Mouse (Mus musculus) lung, adult 18-20 months (tissue): ENCODE measurements around the gene 9130230L23Rik.
A peak's percentile ranks its signal among the peaks of the same experiment; 100 is the strongest.

Experiments
- DNase-seq, 2 experiments: peaks; one replicate each; pipeline ENCODE4 v3.0.0; 2022; ENCODE audit warnings: mixed read lengths in 2 of 2

The 9130230L23Rik gene

DNA sequence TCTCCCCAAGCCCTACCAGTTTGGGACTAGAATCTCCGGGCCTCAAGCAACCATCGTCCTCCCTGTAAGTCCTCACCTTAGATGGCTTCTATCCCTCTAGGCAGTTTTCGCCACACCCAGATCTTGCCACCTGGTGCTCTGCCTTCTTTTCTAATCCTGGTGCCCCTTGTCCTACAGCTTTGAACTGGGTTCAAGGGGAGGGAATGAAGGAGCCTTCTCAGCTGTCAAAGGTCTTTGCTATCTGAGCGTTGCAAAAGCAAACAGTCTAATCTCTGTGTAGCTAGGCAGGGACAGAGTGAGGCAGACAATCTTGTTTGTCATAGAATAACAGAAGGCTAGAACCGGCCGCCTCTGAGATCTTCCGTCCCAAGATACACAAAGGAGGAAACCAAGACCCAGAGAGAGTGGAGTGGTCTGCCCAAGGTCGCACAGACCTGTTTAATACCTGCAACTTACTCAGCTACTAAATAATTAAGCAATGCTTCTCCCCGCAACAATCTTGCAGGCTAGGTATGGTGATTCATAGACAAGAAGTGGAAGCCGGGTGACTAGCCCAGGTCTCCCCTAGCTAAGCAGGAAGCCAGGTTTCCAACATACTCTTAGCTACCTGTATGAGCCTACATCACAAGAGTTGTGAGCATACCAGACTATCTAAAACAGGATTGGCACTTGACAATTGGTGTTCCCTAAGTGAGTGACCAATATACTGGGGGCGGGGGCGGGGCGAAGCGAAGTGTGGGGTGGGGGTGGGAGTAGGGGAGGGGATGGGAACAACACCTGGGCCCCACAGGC lies at the start of gene 9130230L23Rik:
TSS of gene 9130230L23Rik (minus strand) at position 152 of the 792 bp plus-strand sequence.
- DNase-seq: peak in 1 of 2 experiments; percentile 37

DNA sequence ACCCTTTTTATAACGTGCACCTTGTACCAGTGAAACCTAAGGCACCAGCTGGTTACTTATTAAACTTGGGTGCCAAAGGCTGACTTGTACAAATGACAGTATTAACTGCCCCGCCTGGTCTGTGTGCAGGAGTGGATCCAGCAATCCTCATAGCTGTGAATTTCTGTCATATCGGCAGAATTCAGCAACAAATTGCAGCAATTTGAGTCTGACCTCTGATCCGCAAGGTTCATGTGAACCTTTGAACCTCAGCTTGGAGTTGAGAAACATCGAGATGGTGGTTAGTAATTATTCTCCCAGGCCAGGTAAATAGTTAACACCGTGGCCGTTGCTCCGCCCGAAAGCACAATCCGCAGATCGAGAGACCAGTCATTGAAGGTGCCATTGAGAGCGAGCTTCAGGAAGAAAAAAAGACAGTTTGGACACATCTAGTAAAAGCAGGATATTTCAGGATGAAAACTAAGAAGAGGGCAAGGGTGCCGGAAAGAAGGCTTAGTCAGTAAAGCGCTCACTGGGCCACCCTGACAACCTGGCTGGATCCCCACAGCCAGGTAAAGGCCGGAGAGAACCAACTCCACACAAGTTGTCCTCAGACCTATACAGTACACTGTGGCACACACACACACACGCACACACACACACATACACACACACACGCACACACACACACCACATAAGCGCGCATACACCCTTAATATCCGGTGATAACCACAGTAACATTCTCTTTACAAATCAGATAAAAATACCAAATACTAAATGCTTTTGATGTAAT lies 48.9 kb upstream of the 9130230L23Rik start:
- DNase-seq: no peak

DNA sequence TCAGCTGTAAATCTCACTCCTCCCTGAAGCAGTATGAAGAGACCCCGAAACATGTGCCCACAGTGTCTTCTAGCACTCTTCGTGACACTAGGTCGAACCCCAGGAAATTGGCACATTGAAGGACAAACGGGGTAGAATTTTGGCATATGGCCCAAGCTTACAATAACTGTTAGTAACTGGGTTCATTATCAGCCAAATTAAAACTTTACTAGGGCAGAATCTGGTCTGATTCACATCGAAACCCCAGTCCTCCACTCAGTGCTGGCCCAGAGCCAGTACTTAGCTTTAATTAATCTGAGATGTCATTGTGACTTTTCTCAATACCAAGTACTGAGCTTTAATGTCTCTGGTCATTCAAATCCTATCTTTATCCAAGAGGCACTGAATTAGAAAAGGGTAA lies 46.8 kb upstream of the 9130230L23Rik start:
- no peak for DNase-seq

DNA sequence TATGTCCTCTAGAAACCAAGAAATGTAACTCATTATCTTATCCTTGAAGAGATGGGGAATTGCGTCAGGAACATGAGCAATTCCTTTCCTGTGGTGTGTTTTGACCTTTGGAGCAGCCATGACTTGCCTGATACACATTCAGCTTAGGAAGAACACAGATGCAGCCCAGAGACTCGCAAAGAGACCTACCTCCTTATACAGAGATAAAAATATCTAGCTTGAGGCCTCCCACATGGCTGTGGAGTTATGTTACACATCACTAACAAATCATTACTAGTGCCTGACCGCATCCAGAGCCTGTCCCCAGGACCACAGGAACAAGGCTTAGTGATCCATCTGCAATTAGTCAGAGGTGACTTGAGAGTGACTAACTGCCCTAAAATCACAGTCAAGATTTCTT lies 42.3 kb upstream of the 9130230L23Rik start:
- no peak for DNase-seq

DNA sequence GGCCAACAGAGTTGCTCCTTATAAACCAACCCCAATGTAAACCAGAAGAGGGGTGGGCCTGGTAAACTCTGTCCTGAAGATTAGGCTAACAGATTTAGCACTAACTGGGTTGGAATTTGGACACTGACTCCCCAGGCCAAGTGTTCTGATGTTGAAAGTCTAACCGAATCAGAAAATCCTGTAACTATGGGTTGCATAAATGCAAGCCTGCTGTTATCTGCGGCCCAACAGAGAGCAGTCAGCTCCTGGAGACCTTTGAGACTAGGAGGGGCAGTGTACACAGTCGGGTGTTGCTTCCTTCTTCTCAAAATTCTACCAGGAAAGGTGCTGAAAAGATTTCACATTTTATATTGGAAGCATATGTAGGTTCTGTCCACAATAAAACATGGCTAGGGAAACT lies 39.8 kb upstream of the 9130230L23Rik start:
- no peak for DNase-seq

DNA sequence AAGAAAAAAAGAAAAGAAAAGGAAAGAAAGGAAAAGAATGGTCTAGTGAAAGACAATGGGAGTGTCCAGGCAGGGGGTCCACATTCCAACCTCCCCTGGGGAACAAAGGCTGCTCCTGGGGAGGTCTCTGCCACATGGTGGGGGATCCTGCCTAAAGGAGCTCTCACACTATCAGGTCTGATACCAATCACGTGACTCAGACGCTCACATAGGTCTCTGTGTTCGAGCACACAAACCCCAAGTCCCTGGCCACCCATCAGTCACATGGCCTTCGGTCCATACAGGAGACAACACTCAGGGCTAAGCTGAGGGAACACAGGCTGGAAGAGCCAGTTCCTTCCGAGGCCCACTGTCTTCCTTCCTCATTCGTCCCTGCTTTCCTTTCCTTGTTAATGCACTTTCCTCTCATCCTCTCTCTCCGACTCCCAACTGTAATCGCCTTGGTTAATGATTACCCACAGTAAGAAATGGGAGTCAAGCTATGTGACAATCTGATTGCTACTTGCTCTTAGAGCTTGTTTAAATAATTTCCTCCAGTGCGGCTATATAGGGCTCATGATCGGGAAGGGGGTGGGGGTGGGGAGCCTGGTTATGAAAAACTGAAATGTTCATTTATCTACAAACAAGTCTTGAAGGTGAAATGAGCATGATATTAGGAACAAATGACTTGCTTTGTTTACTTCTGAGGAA lies 38.7 kb upstream of the 9130230L23Rik start:
- no peak for DNase-seq

DNA sequence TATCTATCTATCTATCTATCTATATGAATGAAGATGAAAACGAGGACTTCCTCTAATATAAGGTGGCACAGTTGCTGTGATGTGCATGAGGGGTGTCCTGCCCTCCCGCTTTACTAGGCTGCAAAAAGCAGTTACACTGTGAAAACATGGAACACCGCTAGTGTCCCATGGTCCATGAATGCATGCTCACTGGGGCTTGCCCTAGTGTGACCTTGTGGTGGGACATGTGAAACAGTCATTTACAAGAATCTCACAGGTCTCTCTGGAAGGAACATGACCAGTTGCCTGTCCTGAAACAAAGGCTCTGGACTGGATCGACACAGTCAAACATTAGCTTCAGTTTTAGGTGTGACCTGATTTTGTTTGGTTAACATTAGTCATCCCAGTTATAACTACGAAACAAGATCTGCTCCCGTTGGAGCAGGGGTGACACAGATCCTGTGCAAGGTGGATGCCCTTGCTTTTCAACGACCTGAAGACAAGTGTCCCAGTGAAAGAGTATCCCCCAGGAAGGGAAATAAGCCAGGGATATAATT lies 36.7 kb upstream of the 9130230L23Rik start:
- DNase-seq: no peak

DNA sequence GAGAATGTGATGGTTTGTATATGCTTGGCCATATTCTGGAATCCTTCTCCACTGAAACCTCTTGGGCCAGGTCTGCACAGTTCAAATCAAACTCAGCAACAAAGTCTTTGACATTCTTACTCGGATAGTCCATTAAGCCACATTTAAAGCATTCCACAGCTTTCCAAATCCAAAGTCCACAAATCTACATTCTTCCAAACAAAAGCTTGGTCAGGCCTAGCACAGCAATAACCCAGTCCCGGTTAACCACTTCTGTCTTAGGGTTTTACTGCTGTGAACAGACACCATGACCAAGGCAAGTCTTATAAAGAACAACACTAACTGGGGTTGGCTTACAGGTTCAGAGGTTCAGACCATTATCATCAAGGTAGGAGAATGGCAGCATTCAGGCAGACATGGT lies 35.7 kb upstream of the 9130230L23Rik start:
- no peak for DNase-seq

DNA sequence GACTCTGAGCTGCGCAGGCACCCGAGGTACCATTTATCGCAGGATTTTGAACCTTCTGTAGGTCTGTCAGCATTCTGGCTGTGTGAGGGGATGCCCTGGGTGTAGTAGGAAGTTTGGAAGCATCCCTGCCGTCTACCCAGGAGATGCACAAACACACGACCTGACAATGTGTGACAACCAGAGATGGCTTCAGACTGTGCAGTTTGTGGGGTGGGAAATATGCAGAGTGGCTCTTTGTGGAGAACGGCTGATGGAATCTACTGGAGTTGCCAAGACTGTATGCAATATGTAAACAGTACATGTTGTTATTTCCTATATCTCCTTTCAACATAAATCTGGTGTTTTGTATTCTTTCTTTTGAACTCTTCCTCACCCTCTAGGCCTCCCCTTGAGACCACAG lies 33.0 kb upstream of the 9130230L23Rik start:
- DNase-seq: no peak

DNA sequence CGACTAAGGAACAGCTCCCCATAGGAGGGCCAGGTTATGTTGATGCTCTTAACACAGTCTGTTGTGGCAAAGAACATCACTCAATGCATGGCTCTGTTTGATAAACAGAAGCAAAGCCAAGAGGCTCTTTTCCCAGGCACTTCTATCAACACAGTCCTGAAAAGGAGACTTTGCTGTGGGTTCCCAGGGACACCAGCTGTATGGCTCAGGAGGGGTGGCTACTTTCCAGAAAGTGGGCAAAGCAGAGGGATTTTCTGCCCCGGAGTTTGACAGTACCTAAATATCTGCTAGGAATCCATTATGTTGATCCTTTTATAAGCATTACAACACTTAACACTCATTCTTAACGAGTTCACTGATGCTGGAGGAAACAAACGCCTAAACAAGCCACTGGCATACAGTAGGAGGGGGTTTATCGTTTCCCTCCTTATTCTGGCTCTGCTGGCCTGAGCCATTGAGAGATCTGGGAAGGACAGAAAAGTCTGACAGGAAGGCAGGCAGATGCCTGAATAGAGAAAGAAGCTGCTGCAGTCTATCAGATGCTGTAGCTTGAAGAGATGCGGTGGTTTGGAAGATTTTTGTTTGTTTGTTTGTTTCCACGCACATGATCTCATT lies 32.5 kb upstream of the 9130230L23Rik start:
- DNase-seq: no peak

DNA sequence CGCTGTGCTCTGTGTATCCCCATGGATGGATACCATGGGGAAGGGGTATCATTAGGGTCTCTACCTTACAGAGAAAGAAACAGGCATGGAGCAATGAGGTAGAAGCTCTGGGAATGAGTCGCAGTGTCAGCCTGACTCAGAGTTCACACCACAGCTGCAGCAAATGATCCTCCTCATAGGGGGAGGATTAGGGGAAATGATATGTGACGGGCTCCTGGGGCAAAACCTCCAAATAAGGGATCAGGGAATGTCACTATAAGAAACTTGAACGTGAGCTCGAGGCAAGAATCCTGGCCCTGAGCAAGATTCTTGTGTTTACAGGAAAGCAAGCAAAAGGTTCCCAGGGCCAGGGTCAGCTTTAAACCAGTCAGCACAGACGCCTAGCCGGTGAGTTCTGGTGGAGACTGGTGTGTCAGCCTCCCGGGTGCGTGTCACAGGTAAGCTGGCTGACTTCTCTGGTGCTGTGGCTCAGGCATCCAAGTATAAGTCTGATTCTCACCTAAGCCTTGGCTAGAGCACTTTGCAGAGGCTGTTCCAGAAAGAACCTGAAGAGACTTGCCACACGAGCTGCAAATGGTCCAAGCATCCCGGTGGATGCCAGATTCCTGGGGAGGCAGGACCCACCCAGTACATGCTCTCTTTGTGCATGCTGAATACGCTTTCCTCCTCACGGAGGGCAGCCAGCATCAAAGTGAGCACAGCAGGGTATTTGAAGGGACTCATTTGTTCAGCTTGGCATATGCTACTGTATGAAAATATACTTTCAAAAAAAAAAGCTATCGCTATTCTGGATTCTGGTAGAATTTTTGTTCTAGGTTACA lies 30.5 kb upstream of the 9130230L23Rik start:
- DNase-seq: no peak

DNA sequence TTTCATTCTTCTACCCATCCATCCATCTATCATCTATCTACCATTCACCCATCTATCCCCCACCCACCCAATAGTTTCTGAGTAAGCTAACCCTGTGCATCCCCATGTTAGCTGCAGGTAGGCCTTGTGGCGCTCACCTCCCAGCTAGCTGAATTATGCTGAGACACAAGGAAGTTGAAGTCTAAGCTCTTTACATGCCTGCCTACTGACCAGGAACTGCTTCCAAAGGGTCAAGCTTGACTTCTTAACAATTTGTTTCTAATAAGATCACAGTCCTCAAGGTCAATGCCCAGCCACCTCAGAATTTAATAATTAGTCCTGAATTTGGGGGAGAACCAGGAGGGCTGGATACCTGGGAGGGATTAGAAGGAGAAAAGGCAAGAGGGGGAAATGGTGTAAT lies 28.7 kb upstream of the 9130230L23Rik start:
- no peak for DNase-seq

DNA sequence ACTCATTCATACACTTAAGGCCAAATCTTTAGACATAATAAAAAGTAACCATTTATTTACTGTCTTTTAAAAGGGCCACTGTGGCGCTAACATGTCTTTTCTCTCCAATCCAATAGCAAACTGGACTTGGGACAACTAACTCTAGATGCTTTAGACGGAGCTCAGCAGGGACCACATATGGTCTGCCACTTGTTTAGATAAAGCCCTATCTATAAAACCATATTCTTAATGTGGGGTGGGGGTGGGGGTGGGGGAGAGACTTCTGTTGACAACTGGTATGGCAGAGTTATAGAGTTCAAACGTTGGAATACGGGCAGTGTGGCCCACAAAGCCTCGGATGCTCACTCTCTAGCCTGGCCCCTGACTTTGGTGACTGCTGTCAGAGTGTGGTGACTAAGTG lies 27.6 kb upstream of the 9130230L23Rik start:
- DNase-seq: no peak

DNA sequence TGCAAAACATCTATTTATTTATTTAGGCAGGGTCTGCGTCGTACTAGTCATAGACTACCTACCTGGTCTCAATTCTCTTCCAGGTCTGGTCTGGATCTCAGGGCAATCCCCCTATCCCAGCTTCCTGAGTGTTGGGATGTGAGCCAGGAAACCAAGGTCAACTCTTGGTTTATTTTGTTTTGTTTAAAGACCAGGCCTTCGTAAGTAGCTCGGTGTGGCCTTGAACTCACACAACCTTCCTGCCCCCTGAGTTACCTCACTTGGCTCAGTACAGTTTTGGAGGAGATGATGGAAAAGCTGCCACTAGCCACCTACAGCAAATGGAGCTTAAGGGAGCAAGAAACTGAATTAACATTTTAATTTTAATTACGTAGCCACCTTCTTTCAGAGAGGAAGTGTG lies 24.1 kb upstream of the 9130230L23Rik start:
- no peak for DNase-seq

DNA sequence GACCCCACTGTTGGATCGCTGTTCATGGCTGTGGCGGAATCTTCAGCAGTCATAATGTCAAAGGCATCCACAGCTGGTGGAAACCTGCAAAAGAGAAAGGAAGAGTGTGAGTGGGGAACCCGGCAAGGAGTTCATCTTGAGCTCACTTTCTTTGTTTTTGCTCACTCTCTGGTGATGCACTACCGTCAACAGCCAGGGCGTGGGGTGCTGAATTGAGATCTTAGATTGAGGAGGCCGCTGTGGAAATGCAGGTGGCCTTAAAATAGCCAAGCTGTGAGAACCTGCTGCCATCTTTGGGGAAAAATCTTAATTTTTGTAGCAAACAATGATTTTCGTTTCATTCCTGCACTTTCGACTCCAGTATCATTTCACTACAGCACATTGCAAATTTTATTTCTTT lies 23.1 kb upstream of the 9130230L23Rik start:
- DNase-seq: no peak

DNA sequence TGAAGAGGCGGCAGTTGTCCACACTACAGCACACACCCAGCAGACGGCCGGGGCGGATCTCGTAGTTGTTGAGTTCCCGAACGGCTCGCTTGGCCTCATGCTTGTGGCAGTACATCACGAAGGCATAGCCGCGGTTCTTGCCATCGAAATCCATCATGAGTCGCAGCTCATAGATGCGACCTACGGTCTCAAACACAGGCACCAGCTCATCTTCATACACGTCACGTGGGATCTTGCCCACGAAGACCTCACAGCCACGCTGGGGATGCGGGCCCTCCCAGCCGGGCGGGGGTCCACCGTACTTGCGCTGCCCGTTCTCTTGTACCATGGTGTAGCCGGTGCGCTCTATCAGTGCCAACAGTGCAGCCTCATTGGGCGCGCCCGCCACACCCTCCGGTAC lies 22.7 kb upstream of the 9130230L23Rik start:
- no peak for DNase-seq

DNA sequence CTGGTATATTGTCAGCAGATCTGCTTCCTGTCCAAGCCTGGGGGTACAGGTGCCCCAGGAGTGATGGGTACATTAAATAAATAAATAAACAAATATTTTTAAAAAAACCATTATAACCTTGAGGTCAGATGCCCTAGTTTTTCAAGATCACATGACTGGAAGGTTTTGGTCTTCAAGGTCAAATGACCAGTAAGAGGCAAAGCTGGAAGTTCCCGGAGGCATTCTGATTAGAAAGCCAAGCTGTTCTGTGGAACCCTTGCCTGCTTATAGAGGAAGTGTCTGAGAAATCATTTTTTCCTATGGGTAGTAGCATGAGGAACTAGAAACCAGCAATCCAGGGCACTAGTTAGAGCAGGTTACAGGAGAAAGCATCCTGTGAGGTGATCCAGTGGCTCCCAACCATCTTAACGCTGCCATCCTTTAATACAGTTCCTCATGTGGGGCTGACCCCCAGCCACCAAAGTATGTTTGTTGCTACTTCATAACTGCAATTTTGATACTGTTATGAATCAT lies 11.4 kb upstream of the 9130230L23Rik start:
- DNase-seq: no peak

DNA sequence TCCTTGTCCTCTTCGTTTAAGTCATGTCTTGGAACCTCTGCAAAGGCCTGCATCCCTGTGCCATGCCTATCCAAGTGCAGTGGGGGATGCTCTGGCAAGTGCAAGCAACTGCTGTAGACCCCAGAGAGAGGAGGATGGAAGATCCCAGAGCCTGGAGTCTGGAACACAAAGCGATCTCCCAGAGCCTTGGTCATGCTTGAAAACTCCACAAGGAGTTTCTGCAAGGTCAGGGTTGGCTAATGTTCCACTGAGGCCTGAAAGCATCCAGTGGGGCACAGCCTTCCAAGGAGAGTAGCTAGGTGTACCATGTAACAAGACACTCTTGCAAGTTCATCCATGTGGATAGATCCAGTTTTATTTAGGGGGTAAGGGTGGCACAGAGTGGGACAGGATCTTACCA lies 10.4 kb upstream of the 9130230L23Rik start:
- no peak for DNase-seq

DNA sequence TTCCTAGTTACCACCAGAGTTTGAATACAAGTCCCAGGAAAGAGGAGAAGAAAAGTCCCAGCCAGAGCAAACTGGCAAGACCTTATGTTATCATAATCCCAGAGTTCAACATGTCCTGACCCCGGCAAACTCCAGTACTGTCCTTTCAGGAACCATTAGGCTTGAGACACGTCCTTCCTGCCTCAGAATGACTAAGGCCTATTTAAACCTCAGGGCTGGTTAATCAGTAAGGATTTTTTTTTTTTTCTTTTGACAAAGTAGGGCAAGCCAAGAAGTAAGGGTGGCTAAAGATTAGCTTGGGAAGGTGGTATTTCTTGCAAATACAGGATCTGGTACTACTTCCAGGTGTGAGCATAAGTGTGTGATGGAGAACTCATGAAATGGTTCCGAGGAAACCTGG lies 9.9 kb upstream of the 9130230L23Rik start:
- DNase-seq: no peak

DNA sequence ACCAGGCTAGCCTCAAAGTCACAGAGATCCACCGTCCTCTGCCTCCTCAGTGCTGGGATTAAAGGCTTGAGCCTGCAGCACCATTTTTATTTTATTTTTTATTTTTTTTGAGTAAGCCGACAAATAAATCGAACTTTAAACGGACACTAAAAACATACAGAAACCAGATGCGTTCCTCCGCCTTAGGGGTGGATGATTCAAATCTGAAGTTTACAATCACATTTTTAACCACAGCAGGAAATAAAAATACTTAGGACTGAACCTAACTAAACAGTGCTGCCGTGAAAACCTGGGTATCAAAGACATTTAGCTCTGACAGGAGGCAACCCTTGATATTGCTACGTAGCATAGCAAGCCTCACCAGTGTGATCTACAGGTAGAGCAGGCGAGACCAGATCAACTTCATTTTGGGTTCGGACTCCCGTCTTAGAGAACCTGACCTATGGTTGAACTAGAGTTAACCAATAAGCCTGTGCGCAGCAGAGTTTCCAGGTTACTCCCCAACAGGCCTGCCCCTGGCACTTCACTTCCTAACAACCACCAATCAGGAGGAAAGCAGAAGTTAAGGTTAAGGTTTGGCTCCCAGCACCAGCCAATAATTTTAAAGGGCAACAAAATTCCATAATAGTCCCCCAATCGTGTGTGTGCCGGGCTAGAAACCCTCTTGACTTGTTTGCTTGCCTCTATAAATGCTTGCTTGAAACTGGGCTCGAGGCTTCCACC lies 4.3 kb upstream of the 9130230L23Rik start:
- peak; percentile 39 to 64 for DNase-seq
